Mouse (Mus musculus): ENCODE measurements around the gene Brwd1.
"Not testable (repeated sequence)": the region's sequence is repeated elsewhere in the genome, so short reads cannot be mapped to it uniquely, and the experiment has no call there.

Gene Brwd1

DNA sequence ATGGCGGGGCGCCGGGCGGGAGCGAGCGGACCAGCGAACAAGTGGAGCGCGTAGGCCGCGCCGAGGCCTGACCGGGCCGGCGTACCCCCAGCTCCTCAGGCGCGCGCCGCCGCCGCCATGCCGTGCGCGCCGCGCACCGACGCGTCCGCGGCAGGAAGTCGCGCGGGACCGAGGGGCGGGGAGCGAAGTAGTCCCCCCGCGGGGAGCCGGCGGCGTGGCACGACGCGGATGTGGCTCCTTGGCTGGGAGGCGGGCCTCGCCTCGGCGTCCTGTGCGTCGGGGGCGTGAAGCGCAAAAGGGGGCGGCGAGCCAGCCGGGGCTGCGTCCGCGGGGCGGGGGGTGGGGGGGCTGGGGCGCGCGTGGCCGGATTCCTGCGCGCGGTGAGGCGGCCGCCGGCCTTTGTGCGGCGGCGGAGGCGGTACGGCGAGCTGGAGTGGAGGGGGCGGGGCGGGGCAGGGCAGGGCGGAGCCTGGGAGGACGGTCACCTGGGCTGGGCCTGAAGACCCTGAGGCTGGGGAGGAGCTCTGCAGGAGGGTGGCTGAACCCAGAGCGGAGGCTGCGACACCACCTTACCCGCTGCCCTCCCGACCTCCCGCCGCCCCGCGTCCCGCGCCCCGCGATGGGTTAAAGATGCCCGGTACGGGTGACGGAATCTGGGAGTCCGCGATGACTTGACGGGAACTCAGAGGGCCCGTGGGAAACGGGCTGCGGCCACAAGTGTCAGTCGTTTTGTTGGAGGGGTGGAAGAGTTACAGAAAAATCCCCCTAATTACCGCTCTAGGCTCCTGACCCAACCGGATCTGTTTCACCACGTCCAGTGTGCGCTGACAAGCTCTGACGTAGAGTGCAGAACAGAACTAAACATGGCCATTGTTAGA lies at the start of gene Brwd1:
Gene Brwd1 (minus strand): TSS at position 226 of the 878 bp plus-strand sequence.
- DNase-seq: peak; percentile 95

- DNase-seq: no peak
These were observed 46.1 kb upstream of the Brwd1 start for GRCm38 (mm10) chr16:96128466-96128865.

GRCm38 (mm10) chr16:96127657-96128344 lies 45.5 kb upstream of the Brwd1 start, which contains the start of gene Hmgn1:
Gene Hmgn1 (minus strand): TSS chr16:96127729.
- DNase-seq: peak; percentile 99

DNA sequence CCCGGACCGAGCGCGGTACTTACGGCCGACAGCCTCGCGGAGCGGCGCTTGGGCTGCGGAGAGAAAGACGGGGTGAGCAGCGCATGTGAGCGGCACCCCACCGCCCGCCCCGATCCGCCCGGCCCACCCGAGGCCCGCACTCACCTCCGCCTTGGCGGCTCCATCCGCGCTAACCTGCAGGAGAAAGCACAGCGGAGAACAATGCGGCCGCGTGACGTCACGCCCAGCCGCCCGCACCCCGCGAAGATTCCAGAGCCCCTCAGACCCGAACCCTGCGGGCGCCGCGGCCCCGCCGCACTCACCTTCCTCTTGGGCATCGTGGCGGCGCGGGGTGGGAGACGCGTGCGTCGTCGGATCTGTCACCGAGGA lies 44.9 kb upstream of the Brwd1 start:
- DNase-seq: no peak

DNA sequence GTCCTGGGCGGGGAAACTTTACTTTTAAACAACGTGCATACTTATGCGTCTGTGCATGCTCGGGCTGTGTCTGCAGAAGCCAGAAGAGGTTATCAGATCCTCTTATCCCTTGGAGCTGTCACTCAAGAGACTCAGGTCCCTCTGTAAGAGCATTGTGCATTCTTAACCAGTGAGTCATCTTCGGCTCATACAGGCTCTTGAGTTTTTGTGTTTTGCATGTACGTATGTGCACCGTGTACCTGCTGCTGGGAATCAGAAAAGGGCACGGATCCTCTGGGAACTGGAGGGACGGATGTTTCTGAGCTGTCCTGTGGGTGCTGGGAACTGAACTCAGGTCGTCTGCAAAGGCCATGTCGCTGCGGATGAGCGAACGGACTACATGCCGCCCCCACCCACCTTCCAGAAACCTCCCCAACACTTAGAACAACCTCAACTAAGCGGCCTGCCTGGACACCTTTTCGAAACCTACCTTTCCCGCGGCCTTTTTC lies 44.4 kb upstream of the Brwd1 start:
- DNase-seq: no peak

DNA sequence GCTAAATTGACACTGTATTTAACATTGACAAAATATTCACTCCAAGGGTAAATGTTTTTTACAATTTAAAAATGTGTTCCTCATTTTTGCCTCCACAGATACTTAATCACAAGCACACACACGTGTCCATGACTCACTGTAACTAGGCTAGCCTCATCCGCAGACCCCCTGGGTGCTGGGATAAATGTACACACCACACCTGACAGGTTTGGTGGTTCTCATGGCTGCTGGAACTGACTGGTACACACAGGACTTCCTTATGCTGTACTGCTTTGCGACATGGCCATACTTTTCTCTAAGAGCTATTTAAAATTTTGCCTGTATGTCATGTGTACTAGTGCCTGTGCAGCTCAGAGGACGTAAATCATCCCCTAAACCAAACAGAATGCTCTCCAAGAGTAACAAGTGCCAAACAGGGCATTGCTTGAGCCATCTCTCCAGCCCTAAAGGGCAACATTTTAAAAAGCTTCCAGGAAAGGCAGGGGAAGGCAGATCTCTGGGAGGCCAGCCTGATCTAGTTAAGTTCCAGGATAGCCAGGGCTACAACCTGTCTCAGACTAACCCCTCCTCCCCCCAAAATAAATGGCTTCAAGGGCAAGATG lies 37.8 kb upstream of the Brwd1 start:
- DNase-seq: no peak

DNA sequence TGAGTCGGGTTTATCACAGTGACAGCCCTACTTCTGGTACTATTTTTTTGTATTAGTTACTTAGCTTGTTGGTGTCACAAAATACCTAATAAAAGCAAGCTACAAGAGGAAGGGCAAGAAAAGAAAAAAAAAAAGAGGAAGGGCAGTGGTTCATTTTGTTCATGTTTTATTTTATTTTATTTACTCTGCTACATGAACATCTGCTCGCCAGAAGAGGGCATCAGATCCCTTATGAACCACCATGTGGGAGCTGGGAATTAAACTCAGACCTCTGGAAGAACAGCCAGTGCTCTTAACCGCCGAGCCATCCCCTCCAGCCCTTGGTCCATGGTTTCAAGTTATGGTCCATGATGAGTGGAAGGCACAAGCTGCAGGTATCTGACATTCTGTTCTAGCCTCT lies 32.4 kb upstream of the Brwd1 start:
- DNase-seq: no peak

- no peak for DNase-seq
These were observed 30.4 kb upstream of the Brwd1 start for GRCm38 (mm10) chr16:96112769-96113168.

DNA sequence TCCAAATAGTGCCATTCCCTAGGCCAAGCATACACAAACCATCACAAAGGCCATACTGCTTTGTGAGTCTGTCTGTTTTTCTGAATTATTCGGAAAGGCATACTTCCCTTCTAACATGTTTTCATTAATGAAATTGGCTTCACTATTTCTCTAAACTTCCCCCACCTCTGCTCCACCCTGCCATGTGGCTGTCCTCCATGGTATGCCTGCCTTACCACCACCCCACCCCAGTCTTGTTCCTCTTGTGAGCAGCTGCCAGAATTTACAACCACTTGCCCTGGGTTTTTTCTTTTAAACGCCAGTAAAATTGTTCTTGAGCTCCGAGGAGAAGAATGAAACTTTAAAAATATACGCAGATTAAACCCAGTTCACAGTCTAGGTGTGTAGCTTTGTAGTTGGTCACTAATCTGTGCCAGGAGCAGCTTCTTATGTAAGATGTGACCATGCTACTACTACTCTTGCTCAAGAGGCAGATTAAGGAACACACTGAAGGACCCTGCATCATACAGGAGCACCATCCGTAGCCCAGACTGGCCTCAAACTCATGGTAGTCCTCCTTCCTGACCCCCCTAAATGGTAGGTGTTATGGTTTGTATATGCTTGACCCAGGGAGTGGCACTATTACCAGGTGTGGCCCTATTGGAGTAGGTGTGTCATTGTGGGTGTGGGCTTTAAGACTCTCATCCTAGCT lies 28.5 kb upstream of the Brwd1 start:
- DNase-seq: no peak

DNA sequence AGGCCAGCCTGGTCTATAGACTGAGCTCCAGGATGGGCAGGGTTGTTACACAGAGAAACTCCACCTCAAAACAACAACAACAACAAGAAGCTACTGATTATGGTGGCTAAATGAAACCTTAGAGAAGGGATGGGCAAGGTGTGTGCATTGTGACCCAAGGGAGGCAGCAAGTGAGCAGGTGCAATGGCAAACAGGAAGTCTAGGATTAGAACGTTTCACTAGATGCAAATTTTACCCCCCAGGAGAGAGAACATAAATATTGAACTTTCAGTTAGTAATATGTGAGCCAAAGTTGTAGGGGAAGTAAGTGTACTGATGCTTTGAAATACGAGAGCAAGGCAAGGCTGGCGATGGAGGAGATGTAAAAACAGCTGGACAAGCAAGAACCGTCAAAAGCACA lies 27.3 kb upstream of the Brwd1 start:
- no peak for DNase-seq

DNA sequence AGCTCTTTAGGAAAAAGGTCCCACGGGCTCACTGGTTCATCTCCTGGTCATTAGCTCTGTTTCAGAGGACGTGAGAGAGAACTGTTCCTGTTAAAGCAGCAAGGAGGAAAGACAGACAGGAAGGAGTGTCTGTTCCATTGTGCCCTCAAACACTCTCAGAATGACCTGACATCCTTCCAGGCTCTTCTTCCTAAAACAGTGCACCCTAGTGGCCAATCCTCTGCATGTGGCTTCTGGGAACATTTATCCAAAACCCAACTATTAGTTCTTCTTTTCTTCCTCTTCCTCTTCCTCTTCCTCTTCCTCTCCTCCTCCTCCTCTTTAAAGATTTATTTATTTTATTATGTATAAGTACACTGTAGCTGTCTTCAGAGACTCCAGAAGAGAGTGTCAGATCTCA lies 20.7 kb upstream of the Brwd1 start:
- DNase-seq: peak; percentile 27

DNA sequence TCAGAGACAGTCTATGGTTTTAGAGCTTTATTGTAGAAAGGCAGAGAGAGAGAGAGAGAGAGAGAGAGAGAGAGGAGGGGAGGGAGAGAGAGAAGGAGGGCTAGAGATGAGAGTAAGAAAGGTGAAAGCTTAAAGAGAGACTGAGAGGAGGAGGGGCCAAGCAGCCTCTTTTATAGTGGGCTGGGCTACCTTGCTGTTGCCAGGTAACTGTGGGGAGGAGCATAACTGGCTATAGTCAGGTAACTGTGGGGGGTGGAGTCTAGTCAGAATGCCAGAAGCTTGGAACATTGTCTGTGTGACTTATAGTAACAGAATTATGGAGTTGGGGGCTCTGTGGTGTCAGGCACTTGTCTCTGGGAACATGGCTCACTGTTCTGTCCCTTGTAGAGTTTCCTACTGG lies 15.5 kb upstream of the Brwd1 start:
- not testable (repeated sequence) for DNase-seq

- DNase-seq: no peak
These were observed 13.6 kb upstream of the Brwd1 start for GRCm38 (mm10) chr16:96095966-96096365.

- DNase-seq: no peak
These were observed 9.5 kb upstream of the Brwd1 start for GRCm38 (mm10) chr16:96091515-96092504.

- DNase-seq: no peak
These were observed 5.8 kb upstream of the Brwd1 start for GRCm38 (mm10) chr16:96088120-96088519.

- DNase-seq: no peak
These were observed 5.1 kb upstream of the Brwd1 start for GRCm38 (mm10) chr16:96087436-96087835.

DNA sequence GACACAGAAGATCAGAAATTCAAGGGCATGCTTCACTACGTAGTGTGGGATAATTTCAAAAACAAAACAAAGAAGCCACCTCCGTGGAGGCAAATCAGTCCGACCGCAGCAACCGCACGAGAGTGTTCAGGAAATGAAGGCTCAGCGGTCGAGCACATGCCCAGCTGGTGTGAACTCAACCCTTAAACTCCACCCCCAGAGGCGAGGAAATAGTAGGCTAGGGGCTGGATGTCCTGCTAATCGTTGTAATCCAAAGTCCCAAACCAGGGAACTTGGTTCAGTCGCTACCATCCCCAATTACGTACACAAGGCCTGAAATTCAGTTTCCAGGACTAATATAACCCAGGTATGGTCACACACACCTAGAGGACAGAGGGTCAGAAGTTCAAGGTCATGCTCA lies 4.7 kb upstream of the Brwd1 start:
- no peak for DNase-seq

DNA sequence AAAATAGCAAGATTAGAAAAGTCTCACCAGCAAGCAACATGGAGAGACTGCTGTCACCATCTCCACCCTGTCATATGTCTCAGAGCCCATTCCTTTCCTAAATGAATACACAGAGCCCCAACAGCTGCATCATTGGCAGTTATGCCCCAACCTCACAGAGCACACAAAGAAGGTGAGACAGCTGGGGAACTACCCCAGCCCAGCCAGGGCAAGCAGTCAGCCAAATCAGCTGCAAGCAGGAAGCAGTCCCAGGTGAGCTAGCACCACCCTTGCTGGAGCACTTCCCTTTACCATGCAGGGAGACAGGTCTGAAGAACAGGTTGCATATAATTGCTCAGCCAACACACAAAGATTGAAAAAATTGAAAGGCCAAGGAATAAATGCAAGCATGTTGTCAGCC lies 3.3 kb upstream of the Brwd1 start:
- no peak for DNase-seq

- DNase-seq: peak; percentile 63
These were observed 887 bp upstream of the Brwd1 start for GRCm38 (mm10) chr16:96083179-96083646.

DNA sequence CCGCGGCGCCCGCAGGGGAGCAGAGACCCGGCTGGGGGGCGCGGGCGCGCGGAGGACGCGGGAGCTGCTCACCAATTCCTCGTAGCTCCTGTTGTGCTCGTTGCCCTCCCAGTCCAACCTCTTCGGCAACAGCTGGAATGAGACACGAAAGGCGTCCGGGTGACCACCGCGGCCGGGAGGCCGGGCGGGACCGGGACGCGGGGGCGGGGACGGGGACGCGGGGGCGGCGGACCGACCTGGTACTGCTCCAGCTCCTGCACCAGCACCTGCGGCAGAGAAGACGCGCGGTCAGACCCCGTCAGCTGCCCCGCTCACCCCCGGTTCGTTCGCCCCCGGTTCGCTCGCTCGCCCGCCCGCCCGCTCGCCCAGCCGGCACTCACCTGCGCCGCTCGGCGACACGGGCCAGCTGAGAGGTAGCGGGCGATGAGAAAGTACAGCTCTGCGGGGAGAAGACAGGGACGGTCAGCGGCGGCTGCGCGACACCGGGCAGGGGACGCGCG lies 534 bp downstream of the Brwd1 start:
- peak; percentile 78 for DNase-seq

- DNase-seq: peak; percentile 92
These were observed 995 bp downstream of the Brwd1 start for GRCm38 (mm10) chr16:96081331-96081730.

Measured in kidney, postnatal 10 days (tissue).